Mouse (Mus musculus): ENCODE results near the gene Hoxd8. TPM values are rescaled to one million over a fixed set of nuclear protein-coding genes. Genes with fewer than 3 reads are reported as not detected.
A peak's percentile ranks its signal among the peaks of the same experiment; 100 is the strongest.

The Hoxd8 gene
- polyA plus RNA-seq, 1 experiment from 2014 or later = 1.5 TPM

DNA sequence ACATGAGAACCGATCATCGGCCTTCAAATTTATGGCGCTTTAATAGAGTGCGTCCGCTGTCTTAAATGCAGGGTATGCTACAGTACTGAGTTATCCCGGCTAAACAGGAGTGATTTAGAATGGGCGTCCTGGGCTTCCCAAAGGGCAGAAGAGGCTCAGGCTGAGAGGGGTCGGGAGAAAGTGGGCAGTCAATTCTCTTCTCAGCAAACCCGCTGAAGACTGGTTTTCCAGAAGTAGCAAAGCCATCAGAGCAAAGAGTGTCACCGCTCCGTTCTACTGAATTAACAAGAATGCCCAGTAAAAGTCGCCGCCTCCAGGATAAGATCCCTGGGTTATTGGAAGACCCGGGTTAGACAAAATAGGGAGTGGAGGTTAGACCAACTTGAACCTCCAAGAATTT is 35.5 kb downstream of the Hoxd8 start:
- ATAC-seq (ENCODE audit: low FRiP score) = no peak
- Histone ChIP-seq H3K4me3 (peak overlapping the region; percentile 51), H3K4me1 (replicated peaks) (peaks cover 42% of the 10 kb centered on the region), H3K4me2 (peak overlapping the region; percentile 83), H3K9ac (peak overlapping the region; percentile 96), H3K36me3 (peaks cover 10% of the 10 kb centered on the region; the same call in 1 of the 2 replicates), H3K27ac (peak overlapping the region; percentile 99), H3K9me3 (no peaks in the 10 kb centered on the region), H3K27me3 (peaks cover 88% of the 10 kb centered on the region)
- 3% methylated on average over 14 of the region's 14 CpGs for WGBS

DNA sequence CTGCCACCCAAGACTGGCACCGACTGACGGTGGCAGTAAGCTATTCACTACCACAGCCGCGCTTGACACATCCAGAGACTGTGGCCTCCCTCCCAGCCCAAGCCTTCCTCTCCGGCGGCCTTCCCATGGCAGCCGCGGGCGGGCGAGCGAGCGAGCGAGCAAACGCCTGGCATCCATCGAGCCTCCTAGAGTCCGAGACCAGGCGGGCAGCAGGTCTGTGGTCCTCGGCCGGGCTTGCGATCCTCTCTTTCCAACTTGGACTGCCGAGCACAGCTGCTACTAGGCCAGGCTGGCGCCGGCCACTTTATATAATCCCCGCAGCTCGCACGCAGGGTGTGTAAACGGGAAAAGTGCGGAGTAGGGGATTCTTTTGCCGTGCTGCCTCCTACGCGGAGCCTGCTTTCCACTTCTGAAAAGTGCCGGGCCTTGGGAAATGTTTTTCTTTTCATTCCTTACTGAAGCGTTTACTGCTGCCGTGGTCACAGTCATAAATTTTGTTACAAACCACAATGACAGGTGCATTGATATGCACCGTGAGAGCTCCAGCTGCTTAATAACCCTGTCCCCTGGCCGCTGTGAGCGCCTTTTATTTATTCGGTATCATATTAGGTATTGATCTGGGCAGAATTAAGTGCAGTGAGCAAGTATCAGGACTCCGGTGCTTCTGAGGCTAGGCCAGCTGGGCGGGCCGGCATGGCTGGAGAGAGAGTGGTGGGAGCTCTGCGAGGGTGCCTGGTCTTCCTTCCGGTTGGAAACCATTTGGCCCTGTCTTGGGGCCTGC is 36.1 kb downstream of the Hoxd8 start:
- peak overlapping the region; percentile 83 for H3K4me2 ChIP-seq
- H3K9ac ChIP-seq = peak overlapping the region; percentile 96
- peaks cover 42% of the 10 kb centered on the region for H3K4me1 ChIP-seq (replicated peaks)
- under 1% methylated on average over 43 of the region's 43 CpGs for WGBS
- no peak for ATAC-seq (ENCODE audit: low FRiP score)
- H3K4me3 ChIP-seq = peak overlapping the region; percentile 51
- no peaks in the 10 kb centered on the region for H3K9me3 ChIP-seq
- H3K27ac ChIP-seq = peak overlapping the region; percentile 99
- peaks cover 10% of the 10 kb centered on the region; the same call in 1 of the 2 replicates for H3K36me3 ChIP-seq
- peaks cover 89% of the 10 kb centered on the region for H3K27me3 ChIP-seq

DNA sequence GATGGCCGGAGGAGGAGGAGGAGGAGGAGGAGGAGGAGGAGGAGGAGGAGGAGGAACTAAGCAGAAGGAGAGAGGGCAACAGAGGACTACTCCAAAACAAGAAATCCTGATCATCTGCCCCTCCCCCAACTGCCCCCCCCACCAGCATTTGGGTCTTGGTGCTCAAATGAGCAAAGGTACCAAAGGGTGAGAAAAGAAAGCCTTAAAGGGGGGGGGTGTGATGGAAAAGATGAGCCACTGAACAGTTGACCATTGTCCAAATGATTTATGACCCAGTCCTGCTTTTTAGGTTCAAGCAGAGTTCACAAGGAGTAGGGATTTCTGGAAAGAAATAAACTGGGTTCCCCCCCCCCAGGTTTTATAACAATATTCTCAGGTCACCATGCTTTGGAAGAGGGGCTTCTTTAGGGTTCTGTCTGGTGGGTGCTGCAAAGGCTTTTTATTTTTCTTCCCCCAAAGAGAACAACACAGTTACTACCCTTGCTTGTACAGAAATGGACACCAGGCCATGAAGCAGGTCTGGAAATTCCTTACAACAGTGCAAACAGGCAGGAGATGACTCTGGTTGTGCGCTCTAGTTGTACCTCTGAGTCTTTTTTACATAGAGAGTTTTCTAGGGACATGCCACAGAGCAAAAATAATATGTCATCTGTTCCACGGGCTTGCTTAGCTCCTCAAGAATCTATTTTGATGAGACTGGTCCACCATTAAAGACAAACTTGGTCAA is 37.0 kb downstream of the Hoxd8 start:
- 19% methylated on average over 2 of the region's 3 CpGs for whole genome bisulfite sequencing
- ATAC-seq (ENCODE audit: low FRiP score) = no peak
- Histone ChIP-seq H3K4me1 (replicated peaks) (peaks cover 48% of the 10 kb centered on the region), H3K4me3 (peak overlapping the region; percentile 8; the same call in 1 of the 2 replicates), H3K36me3 (peaks cover 11% of the 10 kb centered on the region), H3K9me3 (no peaks in the 10 kb centered on the region), H3K27me3 (peaks cover 89% of the 10 kb centered on the region), H3K9ac (peak overlapping the region; percentile 60), H3K4me2 (peak overlapping the region; percentile 83), H3K27ac (peak overlapping the region; percentile 99)

DNA sequence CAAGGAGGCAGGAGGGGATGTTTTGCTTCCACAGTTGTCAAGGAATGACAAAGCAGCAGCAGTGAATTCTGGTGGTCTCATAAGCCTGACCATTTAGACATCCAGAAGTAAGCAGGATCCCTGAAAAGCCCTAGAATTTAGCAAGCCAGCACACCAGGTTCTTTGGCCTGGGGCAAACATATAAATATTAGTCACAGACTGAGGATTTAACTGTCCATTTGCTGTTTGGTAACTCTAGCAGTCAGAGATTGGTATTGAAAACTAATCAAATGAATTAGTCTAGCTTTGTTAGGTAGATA is 37.5 kb downstream of the Hoxd8 start:
- peaks cover 94% of the 10 kb centered on the region for H3K27me3 ChIP-seq
- peak overlapping the region; percentile 99 for H3K27ac ChIP-seq
- ATAC-seq (ENCODE audit: low FRiP score) = no peak
- peak overlapping the region; percentile 83 for H3K4me2 ChIP-seq
- H3K9ac ChIP-seq = peak overlapping the region; percentile 60
- H3K36me3 ChIP-seq = peaks cover 17% of the 10 kb centered on the region
- peak overlapping the region; percentile 8; the same call in 1 of the 2 replicates for H3K4me3 ChIP-seq
- H3K4me1 ChIP-seq (replicated peaks) = peaks cover 53% of the 10 kb centered on the region
- no peaks in the 10 kb centered on the region for H3K9me3 ChIP-seq

DNA sequence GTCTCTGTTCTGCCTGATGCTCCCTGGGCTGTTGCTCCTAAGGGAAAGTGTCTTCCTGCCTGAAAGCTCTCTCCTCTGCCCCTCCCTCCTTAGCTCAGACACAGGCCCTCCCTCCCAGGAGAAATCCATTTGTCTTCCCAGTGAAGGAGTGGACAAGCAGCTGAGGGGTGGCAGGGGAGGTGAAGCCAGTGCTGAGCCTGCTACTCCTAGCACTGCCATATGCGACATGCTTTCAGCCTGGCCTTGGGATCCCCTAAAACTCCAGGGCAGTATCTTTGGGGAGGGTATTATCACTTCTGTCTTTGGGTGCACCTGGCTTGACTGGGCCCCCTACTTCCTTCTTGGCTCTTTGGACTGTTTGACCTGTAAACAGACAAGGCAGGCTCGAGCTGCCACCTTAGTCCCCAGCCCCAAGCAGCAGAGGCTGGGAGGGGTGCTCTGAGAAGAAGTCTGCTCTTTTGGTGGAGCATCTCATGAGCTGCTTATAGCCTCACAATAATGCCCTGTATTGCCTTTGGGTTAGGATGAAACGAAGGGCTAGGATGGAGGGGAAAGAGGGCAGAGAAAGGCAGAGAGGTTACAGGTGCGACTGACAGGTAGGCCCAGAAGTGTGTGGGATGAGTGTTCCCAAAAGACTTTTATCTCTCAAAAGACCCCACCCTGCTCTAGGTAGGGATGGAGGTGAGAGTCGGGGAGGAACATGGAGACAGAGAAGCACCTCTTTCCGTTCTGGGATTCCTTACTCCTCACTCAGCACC is 41.3 kb downstream of the Hoxd8 start:
- Histone ChIP-seq H3K4me1 (replicated peaks) (peaks cover 62% of the 10 kb centered on the region), H3K36me3 (peaks cover 15% of the 10 kb centered on the region), H3K9me3 (no peaks in the 10 kb centered on the region), H3K4me3 (peak overlapping the region; percentile 50), H3K4me2 (peak overlapping the region; percentile 71), H3K9ac (peak overlapping the region; percentile 94), H3K27ac (peak overlapping the region; percentile 98), H3K27me3 (peaks cover 74% of the 10 kb centered on the region)
- 2% methylated on average over 6 of the region's 6 CpGs for WGBS
- no peak for ATAC-seq (ENCODE audit: low FRiP score)

DNA sequence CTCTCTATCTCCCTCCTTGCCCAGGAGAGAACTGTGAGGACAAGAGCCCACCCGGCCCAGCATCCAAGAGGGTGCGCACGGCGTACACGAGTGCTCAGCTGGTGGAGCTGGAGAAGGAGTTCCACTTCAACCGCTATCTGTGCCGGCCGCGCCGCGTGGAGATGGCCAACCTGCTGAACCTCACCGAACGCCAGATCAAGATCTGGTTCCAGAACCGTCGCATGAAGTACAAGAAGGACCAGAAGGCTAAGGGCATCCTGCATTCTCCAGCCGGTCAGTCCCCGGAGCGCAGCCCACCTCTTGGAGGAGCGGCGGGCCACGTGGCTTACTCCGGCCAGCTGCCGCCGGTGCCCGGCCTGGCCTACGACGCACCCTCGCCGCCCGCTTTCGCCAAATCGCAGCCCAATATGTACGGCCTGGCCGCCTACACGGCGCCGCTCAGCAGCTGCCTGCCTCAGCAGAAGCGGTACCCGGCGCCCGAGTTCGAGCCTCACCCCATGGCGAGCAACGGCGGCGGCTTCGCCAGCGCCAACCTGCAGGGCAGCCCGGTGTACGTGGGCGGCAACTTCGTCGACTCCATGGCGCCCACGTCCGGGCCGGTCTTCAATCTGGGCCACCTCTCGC is 42.0 kb downstream of the Hoxd8 start:
- Histone ChIP-seq H3K27ac (peak overlapping the region; percentile 98), H3K4me1 (replicated peaks) (peaks cover 65% of the 10 kb centered on the region), H3K27me3 (peaks cover 76% of the 10 kb centered on the region), H3K4me3 (peak overlapping the region; percentile 50), H3K36me3 (peaks cover 15% of the 10 kb centered on the region), H3K9me3 (no peaks in the 10 kb centered on the region), H3K4me2 (peak overlapping the region; percentile 71), H3K9ac (peak overlapping the region; percentile 94)
- WGBS = under 1% methylated on average over 58 of the region's 58 CpGs
- ATAC-seq (ENCODE audit: low FRiP score) = no peak

DNA sequence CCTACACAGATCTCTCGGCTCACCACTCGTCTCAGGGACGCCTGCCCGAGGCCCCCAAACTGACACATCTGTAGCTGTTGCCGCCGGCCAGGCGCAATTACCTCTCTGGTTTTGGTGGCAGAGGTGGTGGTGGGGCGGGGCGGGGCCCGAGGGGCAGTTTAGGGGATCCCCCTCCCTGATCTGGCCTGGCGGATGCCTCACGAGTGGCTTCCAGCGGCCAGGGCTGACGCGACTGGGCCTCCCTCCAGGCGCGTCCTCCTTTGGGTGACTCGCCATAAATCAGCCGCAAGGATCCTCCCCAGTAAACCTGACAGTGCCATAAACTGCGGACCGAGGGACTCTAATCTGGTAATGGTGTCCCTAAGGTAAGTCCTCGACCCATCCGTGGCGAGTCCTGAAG is 42.6 kb downstream of the Hoxd8 start:
- Histone ChIP-seq H3K4me3 (peak overlapping the region; percentile 50), H3K9ac (peak overlapping the region; percentile 94), H3K27ac (peak overlapping the region; percentile 98), H3K27me3 (peaks cover 76% of the 10 kb centered on the region), H3K4me2 (peak overlapping the region; percentile 71), H3K9me3 (no peaks in the 10 kb centered on the region), H3K4me1 (replicated peaks) (peaks cover 65% of the 10 kb centered on the region), H3K36me3 (peaks cover 15% of the 10 kb centered on the region)
- under 1% methylated on average over 24 of the region's 24 CpGs for WGBS
- no peak for ATAC-seq (ENCODE audit: low FRiP score)

DNA sequence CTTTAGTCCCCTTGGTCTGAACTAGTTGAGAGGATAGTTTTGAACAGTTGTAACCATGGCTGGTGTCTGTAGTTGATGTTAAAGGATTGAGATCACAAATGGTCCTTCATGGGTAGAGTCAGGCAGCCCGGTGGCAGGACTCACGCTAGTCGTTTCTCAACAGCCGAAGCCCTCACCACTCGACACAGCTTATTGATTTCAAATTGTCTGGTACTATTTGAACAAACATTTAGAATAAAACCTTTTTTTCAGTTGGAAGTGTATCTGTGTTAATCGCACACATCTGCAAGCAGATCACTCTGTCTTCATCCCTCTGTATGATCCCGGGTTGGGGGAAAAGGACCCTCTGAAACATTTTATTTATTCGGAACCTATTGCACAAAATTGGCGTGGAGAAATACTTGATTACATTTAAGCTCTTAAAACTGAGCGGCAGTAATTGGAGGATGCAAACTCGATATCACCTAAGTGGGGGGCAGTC is 43.3 kb downstream of the Hoxd8 start:
- H3K4me2 ChIP-seq = peak overlapping the region; percentile 71
- H3K27me3 ChIP-seq = peaks cover 73% of the 10 kb centered on the region

DNA sequence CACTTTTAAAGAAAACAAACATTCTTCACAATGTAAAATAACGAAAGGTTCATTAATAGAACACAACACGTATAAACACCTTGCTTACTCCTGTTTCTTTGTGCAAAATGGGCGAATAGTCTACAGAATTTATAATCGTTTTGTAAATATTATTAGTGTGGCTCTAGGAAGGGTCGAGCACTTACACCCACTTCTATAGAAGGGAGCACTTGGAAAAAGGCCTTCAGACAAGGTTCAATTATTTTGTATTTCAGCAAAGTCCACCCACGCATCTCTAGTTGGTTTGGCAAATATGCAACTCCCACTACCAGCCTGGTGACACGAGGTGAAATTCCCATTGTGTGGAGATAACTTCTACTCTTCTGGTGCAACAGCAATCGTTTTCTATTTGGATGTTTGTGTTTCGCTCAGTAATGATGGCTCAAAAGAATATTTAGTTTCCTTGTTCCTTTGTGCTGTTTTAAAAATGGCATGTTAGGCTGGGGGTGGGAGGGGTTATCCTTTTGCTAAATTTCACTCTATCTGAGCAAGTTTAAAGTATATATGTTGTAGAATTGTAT is 44.1 kb downstream of the Hoxd8 start:
- H3K9me3 ChIP-seq = no peaks in the 10 kb centered on the region
- H3K36me3 ChIP-seq = peaks cover 15% of the 10 kb centered on the region
- peaks cover 75% of the 10 kb centered on the region for H3K27me3 ChIP-seq
- ATAC-seq (ENCODE audit: low FRiP score) = no peak
- H3K4me3 ChIP-seq = peak overlapping the region; percentile 50
- peak overlapping the region; percentile 94 for H3K9ac ChIP-seq
- H3K4me1 ChIP-seq (replicated peaks) = peaks cover 79% of the 10 kb centered on the region
- WGBS = 3% methylated on average over 9 of the region's 9 CpGs
- peak overlapping the region; percentile 71 for H3K4me2 ChIP-seq
- peak overlapping the region; percentile 98 for H3K27ac ChIP-seq

More for the DNA sequence above, 43.3 kb downstream of the Hoxd8 start:
- Histone ChIP-seq H3K27ac (peak overlapping the region; percentile 98), H3K36me3 (peaks cover 15% of the 10 kb centered on the region), H3K9ac (peak overlapping the region; percentile 94), H3K4me3 (peak overlapping the region; percentile 50), H3K9me3 (no peaks in the 10 kb centered on the region), H3K4me1 (replicated peaks) (peaks cover 71% of the 10 kb centered on the region)
- ATAC-seq (ENCODE audit: low FRiP score) = no peak
- 1% methylated on average over 11 of the region's 11 CpGs for WGBS

DNA sequence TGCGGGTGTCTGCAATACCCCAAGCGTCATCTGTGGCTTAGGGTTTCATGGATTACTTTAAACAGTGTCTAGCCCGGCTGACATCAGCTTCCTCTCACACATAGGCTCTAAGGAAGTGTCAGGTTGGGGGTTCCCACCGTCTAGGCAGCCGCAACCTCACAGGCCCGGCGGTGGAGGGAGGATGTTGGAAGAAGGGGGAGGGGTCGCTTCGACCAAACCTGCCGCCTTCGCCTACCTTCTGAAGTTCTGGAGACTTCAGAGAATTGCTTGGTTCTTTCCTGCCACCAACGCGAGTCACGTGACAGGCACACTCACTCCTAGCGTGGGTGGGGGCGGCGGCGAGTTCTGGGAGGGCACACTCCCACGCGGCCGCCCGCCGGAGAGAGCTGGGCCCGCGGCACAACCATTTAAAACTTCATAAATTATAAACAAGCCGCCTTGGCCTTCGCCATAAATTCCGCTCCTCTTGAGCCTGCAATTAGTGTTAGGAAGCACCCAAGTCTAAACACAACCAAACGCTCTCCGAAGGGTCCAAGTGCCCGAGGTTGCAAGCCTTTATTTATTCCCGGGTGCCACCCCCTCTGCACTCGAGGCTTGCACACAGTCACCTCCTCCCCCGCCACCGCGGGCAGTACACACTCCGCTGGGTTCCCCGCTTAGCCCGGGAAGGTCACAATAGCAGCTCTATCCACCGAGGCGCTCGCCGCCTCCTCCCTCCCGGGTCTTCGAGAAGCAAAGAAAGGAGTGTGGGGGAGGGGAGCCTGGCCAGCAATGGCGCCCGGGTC is 45.1 kb downstream of the Hoxd8 start:
- peak overlapping the region; percentile 98 for H3K27ac ChIP-seq
- H3K4me3 ChIP-seq = peak overlapping the region; percentile 50
- peak; percentile 81 for ATAC-seq (ENCODE audit: low FRiP score)
- peak overlapping the region; percentile 94 for H3K9ac ChIP-seq
- peaks cover 7% of the 10 kb centered on the region; the same call in 1 of the 2 replicates for H3K36me3 ChIP-seq
- H3K9me3 ChIP-seq = no peaks in the 10 kb centered on the region
- under 1% methylated on average over 46 of the region's 47 CpGs for WGBS
- H3K4me1 ChIP-seq (replicated peaks) = peaks cover 71% of the 10 kb centered on the region
- peak overlapping the region; percentile 71 for H3K4me2 ChIP-seq
- H3K27me3 ChIP-seq = peaks cover 75% of the 10 kb centered on the region
